Mouse (Mus musculus) brain, embryonic 18.5 days (tissue): ENCODE results near the gene Lmna.

Source experiments
- DNase-seq: peaks from one replicate; pipeline ENCODE4 v3.0.0-alpha.2; 2012; ENCODE audit warnings: low read depth, low spot score

The Lmna gene

DNA sequence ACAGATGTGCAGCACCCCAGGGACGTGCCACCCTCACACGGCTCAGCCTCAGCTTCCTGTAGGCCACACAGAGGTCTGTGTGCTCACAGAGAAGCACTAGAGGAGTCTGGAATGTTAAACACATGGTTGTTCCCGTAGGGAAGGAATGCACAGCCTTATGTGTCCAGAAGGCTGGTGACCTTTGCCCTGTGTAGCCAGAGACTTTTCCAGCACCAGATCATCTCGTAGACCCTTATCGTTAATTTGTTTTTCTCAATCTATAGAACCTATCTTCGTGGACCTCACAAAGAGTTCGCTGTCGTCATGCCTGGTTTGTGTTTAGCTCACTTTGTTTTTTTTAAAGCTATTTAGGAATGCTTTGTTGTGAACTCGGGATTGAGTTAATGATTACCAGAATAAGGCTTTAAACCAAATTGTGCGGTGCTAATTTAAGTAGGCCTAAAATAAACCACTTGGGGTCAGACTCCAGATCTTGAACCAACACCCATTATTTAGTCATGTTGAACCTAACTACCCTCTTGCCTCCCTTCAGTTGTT is 38.7 kb downstream of the Lmna start:
- no peak for DNase-seq

DNA sequence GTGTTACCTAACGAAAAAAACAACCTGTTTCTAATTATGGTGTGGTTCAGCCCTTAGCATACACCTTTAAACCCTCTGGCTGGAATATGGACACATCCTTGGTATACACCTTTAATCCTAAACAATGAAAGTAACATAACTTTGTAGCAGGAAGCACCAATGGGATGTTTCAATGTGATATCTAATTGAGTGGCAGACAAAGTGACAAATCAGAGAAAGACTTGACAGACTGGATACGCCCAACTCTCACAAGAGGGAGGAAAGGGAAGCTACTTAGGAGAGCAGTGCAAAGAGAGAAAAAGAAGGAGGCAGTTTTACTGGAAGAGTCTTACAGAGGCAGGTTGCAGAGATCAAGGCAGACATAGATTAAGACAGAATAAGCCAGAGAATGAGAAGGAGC is 40.3 kb downstream of the Lmna start:
- DNase-seq = no peak

DNA sequence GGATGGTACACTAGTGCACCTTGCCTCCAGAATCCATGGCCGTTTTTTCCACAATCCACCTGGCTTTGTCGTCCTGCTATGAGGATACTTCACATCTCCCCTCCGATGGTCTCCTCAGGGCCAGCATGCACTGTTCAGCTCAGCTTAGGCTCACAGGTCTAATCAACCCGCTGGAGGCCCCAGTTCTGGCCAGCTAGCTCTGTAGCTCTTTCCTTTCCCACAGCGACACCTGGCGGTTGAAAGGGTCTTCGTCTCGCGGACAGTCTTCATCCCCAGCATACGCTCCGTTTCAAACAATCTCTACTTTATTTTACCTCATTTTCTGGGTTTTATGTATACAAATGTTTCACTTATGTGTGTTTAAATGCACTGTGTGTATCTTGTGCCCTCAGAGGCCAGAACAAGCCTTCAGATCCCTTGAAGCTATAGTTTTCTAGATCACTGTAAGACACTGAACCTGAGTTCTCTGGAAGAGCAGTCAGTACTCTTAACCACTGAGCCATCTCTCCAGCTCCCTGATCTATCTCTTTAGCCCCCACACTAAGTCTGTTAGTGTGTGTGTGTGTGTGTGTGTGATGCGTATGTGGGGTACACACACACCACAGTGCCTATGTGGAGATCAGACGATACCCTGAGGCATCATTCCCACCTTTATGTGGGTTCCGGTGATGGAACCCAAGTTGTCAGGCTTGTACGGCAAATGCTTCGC is 42.5 kb downstream of the Lmna start:
- DNase-seq = peak; percentile 60

DNA sequence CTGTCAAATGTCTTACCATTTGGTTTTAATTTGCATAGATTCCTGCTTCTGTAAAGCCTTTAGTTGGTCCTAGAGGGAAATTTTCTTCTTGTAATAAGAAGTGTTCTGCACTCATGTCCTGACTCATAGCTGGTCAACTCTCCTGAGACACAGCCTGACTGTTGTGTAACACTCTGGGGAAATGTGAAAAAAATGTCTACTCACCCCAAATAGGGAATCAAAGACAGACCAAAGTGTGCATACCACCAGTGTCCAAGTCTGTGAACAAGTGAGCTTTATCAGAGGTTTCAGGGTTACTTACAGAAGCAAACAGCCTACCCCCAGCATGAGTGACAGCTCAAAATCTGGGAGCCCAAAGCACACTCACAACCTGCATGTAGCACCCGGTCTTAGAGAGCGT is 44.6 kb downstream of the Lmna start:
- no peak for DNase-seq

DNA sequence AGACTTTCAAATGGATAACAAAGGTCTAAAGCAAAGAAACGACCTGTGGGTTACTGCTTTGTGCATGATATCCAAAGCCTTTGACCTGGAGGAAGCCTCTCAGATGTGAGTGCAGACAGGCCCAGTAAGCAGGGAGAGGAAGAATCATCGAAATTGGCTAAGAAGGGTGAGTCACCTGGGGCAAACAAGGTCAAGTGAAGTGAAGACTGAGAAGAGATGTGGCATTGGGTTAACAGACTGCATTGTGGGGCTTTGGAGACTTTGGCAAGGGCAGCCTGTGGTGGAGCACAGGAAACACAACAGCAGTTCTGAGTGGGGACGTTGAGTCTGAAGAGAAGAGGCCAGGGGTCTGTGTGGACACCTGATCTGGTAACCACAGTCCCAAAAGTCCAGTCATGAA is 45.3 kb downstream of the Lmna start:
- DNase-seq = no peak

DNA sequence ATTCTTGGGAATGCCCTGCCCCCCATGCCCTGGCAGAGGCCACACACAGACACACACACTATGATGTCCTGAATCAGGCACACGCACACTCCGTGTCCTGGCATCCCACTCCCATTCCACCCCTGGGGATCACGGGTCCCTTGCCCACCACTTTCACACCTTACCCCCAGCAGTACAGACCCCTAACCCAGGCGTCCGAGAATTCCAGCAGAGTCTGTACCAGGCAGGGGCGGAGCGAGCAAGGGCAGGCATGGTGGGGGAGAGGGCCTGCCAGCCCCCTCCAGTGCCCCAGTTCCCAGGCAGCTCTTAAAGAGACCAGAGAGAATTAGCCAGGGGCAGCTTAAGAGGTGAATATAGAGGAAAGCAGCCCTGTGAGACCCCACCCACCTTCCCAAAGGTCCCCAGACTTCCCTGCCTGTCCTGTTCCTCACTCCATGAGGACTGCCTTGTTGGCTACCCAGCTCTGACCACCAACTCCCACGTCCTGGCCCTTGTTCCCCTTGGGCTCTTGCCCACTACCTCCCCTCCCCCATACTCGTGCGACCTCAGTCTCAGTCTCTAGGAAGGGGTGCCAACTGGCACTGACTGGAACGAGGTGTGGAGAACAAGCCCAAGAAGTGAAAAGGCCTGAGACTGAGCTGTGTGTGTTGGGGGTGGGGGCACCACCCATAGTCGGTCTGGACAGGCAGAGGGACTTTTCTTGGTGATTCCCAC is 48.6 kb downstream of the Lmna start, which contains the start of gene Sema4a:
TSS of gene Sema4a (minus strand) at position 200 of the 714 bp plus-strand sequence.
- DNase-seq = no peak

DNA sequence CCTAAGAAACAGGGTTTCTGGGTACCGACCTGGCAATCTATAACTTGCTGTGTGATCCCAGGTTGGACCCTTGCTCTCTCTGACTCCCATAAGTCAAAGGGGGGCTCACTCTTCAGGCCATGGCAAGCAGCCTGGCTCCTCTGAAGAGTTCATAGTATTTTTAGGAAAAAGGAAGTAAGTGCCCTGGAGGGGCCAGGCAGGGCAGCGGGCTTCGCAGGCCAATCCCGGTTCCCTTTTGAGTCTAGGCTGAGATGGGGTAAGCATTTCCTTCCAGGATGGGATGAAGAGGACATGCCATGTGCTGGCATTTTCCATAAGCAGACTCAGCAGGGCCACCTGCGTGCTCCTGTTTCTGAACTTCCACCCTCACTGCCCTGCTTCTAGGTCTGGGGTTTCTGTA is 49.7 kb downstream of the Lmna start:
- no peak for DNase-seq

DNA sequence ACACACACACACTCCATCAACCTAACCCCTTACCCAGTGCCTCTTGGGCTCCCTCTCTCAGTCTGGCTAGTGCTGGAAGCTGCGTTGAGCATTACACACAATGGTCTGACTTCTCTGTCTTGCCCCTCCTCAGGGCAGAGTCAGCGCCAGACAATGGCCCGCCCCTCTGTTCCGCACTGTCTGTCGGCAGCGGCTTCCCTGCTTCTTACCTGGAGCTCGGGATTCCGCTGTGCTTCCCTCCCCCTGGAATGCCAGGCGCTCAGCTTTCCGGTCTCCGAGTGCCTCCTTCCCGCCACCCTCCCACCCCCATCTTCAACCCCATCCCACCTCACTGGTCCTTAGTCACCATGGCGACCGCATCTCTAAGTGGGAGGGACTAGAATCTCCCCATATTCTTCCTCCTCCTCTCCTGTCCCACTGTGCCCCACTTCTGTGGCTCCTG is 51.0 kb downstream of the Lmna start:
- peak; percentile 56 for DNase-seq

DNA sequence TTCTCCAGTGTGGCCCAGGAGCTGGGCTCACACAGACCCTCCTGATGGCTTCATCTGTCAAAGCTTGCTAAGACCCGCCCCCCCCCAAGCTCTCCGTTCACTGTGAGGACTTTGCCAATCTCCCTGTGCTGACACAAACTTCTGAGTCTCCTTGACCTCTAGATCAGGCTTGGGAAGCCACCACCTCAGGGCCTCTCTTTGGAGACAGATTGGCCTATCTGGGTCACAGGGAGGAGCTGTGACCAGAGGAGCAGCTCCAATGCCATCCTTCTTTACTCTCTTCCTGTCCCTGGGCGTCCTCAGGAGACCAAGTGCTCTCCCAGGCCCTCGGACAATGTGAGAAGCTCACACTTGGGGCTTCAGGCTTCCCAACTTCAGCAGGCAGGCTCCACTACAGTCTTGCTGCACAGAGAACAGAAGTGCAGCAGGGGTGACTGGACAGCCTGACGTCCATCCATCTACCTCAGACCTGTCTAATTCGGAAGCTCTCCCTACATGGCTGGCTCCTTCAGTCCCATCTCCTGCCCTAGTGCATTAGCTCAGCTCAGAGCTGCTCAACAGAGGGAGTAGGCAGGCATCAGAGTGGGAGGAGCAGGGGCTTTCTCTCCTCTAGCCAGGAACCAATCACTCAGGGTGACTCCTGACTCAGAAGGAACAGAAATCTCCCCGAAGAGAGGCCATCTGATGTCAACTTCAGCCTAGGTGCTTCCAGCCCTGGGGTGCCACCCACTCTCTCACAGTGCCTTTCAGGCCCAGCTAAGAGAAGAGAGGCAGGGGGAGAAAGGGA is 52.8 kb downstream of the Lmna start:
- no peak for DNase-seq

DNA sequence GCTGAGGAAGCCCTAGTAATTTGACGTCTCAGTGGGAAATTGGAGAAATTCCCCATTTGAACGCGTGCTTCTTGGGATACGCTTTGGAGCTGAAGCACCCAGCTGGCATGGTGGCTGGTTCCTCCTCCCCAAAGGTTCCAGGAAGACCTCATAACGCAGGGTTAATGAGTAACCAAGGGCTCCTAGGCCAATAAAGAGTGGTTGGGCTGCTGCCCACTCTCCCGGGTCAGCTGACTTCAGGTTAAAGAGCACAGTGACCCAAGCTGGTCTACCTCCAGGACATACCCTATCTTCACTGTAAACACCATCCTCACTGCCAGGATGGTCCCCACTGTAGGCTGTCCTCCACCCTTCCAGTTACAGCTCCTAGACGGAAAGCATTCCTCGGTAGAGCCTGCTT is 53.4 kb downstream of the Lmna start:
- DNase-seq = no peak

DNA sequence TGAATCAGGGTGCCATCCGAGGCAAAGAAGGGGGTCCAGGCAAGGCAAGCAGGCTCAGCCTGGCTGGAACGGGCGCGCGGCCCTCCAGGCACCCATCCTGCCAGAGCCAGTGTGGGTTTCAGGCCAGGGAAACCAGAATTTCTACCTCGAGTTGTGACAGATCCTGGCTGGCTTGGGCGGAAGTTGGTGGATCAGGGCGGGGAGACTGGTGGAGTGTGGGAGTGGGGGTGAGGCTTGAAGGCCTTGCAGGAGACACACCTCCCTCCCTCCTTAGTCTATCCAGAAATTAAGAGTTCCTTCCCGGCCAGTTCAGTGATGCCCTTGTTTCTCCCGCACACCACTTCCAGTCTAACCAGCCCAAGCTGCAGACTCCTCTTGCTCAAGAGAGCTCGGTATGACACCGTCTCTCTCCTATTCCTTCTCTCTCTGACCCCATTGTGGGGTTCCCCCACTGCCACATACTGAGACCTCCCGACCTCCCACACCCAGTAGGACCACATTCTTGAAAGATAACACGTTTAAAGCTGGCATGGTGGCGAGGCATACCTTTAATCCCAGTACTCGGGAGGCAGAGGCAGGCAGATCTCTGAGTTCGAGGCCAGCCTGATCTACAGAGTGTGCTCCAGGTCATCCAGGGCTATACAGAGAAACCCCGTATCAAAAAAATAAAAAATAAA is 54.0 kb downstream of the Lmna start:
- DNase-seq = no peak

DNA sequence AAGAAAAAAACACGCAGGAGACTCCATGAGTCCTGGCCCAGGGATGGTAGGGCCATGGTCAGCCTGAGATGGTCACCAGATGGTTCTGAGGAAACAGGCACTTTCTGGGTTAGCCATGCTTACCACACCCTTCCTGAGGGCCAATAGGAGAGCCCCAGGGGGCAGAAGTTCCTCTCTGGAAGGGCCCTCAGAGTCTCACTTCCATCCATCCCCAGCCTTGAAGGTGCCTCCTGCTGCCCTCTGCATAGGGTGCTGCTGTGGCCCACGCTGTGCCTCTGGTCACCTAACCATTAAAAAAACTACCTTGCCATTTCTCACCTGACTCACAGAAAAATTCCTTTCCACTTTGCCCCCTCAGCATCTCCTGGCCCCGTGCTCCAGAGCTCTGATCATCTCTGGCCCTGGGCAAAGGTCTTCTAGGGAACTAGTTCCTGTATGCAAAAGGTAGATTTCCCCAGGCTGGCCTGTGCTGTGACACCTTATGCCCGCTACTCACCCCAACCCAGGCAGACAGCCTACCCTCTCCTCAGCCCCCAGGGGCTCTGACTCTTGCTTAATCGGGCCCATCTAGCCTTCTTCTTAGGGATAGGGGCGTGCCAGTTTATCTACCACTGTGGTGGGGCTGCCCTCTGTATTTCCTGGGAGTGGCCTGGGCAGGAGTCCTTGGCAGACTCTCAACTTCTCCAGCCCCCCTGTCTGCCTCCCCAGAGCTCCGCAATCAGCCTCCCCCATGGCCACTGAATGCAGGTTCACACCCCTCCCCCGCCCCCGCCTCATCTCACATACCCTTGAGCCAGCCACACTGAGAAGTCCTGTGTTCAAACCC is 54.8 kb downstream of the Lmna start:
- DNase-seq = no peak

DNA sequence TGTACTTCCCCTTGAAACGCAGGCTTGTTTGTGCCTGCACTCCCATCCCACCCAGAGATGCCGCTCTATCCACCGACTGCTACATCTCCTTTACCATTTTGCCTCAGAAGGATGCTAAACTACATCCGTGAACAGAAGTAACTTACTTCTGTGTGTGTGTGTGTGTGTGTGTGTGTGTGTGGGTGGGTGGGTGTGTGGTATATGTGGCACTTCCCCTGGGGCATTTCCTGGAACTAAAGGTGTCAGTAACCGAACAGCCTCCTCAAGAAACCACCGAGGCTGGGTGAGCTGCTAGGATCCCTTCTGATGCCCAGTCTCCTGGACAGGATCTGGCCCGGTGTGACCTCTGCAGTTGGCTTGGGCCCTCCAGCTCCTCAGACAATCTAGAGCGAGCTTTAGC is 55.8 kb downstream of the Lmna start:
- DNase-seq = no peak

DNA sequence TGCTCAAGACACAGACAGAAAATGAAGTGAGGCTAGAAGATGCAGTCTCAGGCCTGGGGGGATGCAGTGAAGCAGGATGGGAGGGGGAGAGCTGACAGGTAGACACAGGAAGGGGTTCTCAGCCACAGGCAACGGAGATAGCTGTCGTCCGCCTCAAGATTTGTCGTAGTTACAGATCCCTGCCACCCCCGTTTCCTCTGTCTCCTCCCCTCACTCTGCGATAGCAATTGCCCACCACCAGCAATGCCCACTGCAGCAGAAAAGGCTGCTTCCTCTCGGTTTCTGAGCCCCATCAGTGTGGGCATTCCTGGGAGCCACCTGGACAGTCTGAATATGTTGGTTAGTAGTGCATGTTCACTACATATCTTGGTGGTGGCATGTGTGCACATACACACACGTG is 56.4 kb downstream of the Lmna start:
- DNase-seq = no peak

DNA sequence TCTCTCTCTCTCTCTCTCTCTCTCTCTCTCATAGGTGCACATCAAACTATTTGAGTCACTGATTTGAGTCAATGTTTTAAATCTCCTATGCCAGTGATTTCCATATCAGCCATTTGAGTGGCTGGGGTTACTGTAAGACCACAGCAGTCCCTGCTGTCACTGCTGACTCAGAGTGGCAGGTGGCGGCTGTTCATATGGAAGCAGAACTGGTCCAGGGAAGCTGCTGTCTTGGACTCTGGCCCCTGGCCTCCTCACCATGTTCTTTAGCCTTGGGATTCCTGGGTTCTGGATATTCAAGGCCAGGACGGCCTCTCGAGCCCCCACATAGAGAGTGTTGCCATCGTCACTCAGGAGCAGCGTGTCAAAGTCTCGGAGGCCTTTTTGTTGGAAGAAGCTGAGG is 57.0 kb downstream of the Lmna start:
- DNase-seq = no peak

DNA sequence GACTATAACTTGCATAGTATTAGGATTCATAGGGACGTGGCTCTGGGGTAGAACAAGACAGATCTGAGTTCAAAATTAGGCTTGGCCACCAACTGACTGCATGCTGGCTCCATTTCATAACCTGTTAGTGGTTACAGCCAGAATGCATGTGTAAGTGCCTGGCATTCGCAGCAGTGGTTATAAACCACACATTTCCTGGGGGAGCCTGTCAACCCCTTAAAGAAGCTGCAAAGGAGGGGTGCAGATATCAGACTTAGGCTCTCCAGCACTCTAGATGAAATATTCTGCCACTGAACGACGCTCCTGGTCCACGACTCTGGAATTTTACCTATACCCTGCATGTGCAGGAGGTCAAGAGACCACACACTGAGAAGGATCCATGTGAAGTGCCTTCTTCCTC is 57.5 kb downstream of the Lmna start:
- DNase-seq = no peak

DNA sequence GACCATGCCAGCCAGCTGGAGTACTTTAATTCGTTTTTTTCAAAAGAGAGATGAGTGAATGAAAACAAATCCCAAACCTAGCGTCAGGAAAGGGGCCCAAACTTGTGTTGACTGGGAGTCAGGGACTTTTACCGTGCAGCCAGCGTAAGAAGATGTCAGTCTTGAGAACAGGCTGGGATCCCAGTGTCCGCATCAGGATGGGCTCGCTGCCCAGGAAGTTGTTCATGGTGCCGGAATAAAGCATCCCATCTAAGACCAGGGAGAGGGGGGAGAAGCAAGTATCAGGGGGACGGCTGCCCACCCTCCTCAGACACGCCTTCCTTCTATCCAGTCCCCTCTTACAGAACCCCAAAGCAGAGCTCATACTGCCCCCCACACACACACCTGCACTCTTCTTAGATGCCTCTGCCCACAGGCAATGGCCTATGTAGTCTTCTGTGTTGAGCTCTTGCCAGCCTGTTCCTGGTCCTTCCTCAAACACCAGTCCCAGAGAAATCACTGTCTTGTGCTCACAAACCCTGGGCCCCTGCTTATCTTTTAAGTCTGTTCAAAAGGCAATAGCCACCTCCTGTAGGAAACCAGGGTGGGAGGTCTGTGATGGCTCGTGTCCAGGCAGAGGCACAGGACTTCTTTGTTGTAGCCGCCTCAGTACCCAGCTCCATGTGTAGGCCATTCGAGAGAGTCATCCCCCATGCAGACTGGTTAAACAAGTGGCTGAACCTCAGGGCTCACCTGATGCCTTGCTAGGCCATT is 59.2 kb downstream of the Lmna start:
- DNase-seq = no peak

DNA sequence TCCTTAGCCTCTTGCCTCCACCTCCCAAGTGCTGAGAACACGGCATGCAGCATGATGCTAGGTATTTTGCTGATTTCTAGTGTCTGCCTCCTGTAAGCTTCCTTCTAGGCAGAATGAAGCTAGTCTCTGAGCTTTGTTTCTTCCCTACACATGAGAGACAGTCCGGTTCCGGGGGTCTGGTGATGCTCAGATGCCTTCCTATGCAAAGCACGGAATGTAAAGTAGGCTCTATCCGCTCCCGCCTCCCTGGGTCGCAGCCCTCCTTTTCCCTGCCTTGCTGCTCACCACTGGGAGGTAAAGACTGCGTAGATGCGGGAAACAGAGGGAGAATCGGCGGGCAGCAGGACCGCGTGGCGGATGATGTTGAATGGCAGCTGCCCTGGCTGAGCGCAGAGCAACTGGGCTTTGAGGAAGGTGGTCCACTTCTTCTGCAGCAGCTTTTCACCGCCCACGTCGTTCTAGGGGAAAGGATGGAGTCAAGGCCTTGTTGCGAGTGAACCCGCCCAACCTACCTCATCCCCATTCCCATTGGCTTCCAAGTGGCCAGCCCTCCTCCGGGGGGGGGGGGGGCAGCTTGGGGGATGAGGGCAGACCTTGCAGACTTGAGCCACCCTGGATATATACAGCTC is 60.2 kb downstream of the Lmna start:
- no peak for DNase-seq

DNA sequence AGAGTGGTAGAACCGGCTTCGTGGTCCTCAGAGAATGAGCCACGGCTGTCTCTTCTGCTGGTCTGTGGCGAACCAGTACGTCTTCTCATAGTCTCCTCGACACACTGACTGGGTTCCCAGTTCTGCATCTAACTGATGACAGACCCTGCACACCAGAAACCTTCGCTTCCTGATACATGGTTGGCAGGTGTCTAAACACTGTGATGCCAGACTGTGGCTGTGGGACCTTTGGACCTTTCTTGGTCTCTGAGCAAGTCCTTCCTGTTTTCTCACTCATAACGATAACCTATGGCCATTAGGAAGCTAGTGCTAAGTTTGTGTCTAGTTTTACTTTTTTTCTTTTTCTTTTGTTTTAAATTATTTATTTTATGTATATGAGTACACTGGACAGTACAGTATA is 61.3 kb downstream of the Lmna start:
- no peak for DNase-seq
